Mouse (Mus musculus): ENCODE measurements around the gene Map3k6. TPM values are rescaled to one million over a fixed set of nuclear protein-coding genes. Genes with fewer than 3 reads are reported as not detected.

Map3k6 gene
- polyA plus RNA-seq, 1 experiment from 2014 or later, result 2.6 TPM

Small RNA genes lying within 50 kb of the gene (microRNA-seq; reads per million reads assigned to microRNA genes)
- not detected for gene Mir7017

Other genes starting within 250 kb of the Map3k6 start
- 12.2 and 13.1 TPM in 2 replicates for gene Ahdc1, start 229.6 kb upstream of the Map3k6 start, polyA plus RNA-seq (2014; fragmentation: Nextera tagmentation; extraction: Ambion mirVana)
- gene Wasf2, start 110.3 kb upstream of the Map3k6 start, polyA plus RNA-seq (2014; fragmentation: Nextera tagmentation; extraction: Ambion mirVana), result 18.5 and 19.6 TPM in 2 replicates
- gene Cd164l2, start 28.7 kb upstream of the Map3k6 start, polyA plus RNA-seq (2014; fragmentation: Nextera tagmentation; extraction: Ambion mirVana), result 0.82 and 2.0 TPM in 2 replicates
- gene Gpr3, start 28.3 kb upstream of the Map3k6 start, polyA plus RNA-seq (2014; fragmentation: Nextera tagmentation; extraction: Ambion mirVana), result 2.4 and 2.5 TPM in 2 replicates
- 0.12 and 0.21 TPM in 2 replicates for gene Sytl1, start 22.3 kb downstream of the Map3k6 start, polyA plus RNA-seq (2014; fragmentation: Nextera tagmentation; extraction: Ambion mirVana)
- 114 and 118 TPM in 2 replicates for gene Tmem222, start 37.0 kb downstream of the Map3k6 start, polyA plus RNA-seq (2014; fragmentation: Nextera tagmentation; extraction: Ambion mirVana)
- 22.3 and 24.5 TPM in 2 replicates for gene Wdtc1, start 112.7 kb downstream of the Map3k6 start, polyA plus RNA-seq (2014; fragmentation: Nextera tagmentation; extraction: Ambion mirVana)
- 8.0 and 9.7 TPM in 2 replicates for gene Slc9a1, start 128.9 kb downstream of the Map3k6 start, polyA plus RNA-seq (2014; fragmentation: Nextera tagmentation; extraction: Ambion mirVana)
- 0.18 TPM in 1 of 2 replicates, not detected in the other for gene Tent5b, start 239.3 kb downstream of the Map3k6 start, polyA plus RNA-seq (2014; fragmentation: Nextera tagmentation; extraction: Ambion mirVana)

All from neural tube, embryonic 14.5 days (tissue).